Mouse (Mus musculus) thymus, postnatal 0 days (tissue): ENCODE measurements at regions not wholly inside any gene's neighbourhood (a gene's known extent, or its start where the extent isn't known, plus 50 kb on each side); places are given as distances from the start of the nearest gene placed in this dataset.

ENCODE experiments used
- DNase-seq: peaks from one replicate; pipeline ENCODE4 v3.0.0-alpha.2; 2015; ENCODE audit warnings: low spot score

GRCm38 (mm10) chr2:92704035-92704434 lies 104.5 kb downstream of the Chst1 start:
- no peak for DNase-seq

- DNase-seq: no peak
Observed at GRCm38 (mm10) chr2:92709668-92710067, 110.2 kb downstream of the Chst1 start.

- no peak for DNase-seq
Observed at GRCm38 (mm10) chr2:92711122-92711777, 111.7 kb downstream of the Chst1 start.

GRCm38 (mm10) chr2:92712266-92713144 lies 113.0 kb downstream of the Chst1 start:
- DNase-seq: no peak

- no peak for DNase-seq
Observed at GRCm38 (mm10) chr2:92717706-92718105, 118.2 kb downstream of the Chst1 start.

- no peak for DNase-seq
Observed at GRCm38 (mm10) chr2:92721951-92722350, 122.4 kb downstream of the Chst1 start.

GRCm38 (mm10) chr2:92723618-92724263 lies 124.2 kb downstream of the Chst1 start:
- DNase-seq: no peak

GRCm38 (mm10) chr2:92726640-92727039 lies 127.1 kb downstream of the Chst1 start:
- no peak for DNase-seq

GRCm38 (mm10) chr2:92727241-92727640 lies 127.7 kb downstream of the Chst1 start:
- DNase-seq: no peak

GRCm38 (mm10) chr2:92728388-92728787 lies 128.9 kb downstream of the Chst1 start:
- no peak for DNase-seq

- no peak for DNase-seq
Observed at GRCm38 (mm10) chr2:92730371-92730770, 130.9 kb downstream of the Chst1 start.

- no peak for DNase-seq
Observed at GRCm38 (mm10) chr2:92733403-92733802, 133.9 kb downstream of the Chst1 start.

GRCm38 (mm10) chr2:92735784-92736183 lies 136.3 kb downstream of the Chst1 start:
- no peak for DNase-seq

- no peak for DNase-seq
Observed at GRCm38 (mm10) chr2:92737301-92737700, 137.8 kb downstream of the Chst1 start.

- DNase-seq: no peak
Observed at GRCm38 (mm10) chr2:92739576-92739975, 140.1 kb downstream of the Chst1 start.

- DNase-seq: no peak
Observed at GRCm38 (mm10) chr2:92740776-92741295, 141.3 kb downstream of the Chst1 start.

GRCm38 (mm10) chr2:92742025-92742424 lies 142.5 kb downstream of the Chst1 start:
- no peak for DNase-seq

GRCm38 (mm10) chr2:92742671-92743070 lies 143.2 kb downstream of the Chst1 start:
- DNase-seq: no peak

- DNase-seq: no peak
Observed at GRCm38 (mm10) chr2:92743152-92743551, 143.6 kb downstream of the Chst1 start.

- DNase-seq: no peak
Observed at GRCm38 (mm10) chr2:92743911-92744310, 144.4 kb downstream of the Chst1 start.

GRCm38 (mm10) chr2:92747406-92747805 lies 147.9 kb downstream of the Chst1 start:
- no peak for DNase-seq

GRCm38 (mm10) chr2:92750116-92750515 lies 150.6 kb downstream of the Chst1 start:
- no peak for DNase-seq
